Mouse (Mus musculus): Measurements from ENCODE around the gene N4bp1.

Gene N4bp1

GRCm38 (mm10) chr8:86884489-86885463 lies at the start of gene N4bp1:
Gene N4bp1, minus strand, starts transcription at chr8:86885258.
- DNase-seq (ENCODE audit: low read depth) = peak; percentile 70

GRCm38 (mm10) chr8:86934841-86935240 lies 49.8 kb upstream of the N4bp1 start:
- no peak for DNase-seq (ENCODE audit: low read depth)

DNA sequence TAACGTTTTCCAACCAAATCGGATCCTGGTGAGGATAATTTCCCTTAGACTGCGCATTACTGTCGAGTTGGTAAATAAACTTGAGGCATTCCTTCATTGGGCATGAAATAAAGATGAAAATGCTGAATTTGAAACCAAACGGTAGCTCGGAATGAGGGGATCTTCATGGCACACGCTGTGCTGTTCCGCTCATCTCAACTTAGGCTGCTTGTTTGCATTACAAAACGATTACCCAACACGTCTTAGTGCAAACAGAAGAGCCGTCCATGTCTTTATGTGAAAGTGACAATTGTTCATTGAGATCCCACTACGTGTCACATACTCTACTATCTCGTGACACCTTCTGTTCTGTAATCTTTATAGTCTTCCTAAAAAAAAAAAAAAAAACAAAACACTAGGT lies 49.3 kb upstream of the N4bp1 start:
- no peak for DNase-seq (ENCODE audit: low read depth)

GRCm38 (mm10) chr8:86933898-86934297 lies 48.8 kb upstream of the N4bp1 start:
- peak; percentile 18 for DNase-seq (ENCODE audit: low read depth)

DNA sequence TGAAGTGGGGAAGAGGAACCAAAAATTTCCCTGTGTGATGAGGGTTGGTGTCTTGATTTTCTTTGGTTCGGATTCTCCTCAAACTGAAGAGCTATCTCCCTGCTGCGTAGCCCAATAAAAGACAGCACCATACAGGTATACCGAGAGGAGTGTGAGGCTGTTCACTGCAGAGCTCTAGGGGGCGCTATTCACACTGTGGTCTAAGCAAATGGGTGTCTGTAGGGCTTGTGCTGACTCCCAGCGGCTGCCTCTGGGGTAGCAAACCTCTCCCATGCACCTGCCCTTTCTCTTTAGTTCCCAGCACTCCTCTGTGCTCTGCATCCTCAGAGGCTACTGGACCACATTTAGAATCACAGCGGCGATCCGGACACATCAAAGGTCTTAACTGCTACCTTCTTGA lies 41.2 kb upstream of the N4bp1 start:
- no peak for DNase-seq (ENCODE audit: low read depth)

DNA sequence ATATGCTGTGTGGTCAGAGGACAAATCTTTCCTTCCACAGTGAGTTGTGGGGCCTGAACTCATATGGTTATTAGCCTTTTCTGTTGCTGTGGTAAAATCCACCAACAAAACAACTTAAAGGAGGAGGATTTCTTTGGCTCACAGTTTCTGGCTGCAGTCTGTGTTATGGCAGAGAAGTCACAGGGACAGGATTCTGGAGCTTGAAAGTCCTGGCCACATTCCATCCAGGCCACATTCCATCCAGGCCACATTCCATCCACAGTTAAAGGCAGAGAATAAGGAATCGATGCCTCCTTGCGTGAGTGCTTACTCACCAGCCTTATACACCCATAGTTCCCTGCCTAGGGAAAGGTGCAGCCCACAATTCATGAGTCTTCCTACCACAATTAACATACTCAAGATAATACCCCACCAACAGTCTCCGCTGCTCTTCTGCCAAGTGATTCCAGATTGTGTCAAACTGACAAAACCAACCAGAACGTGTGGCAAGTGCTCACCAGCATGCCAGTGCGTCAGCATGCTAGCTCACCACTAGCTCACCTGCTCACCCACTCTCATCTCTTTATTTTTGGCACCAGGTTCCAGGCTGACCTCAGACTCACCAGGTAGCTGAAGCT lies 38.3 kb upstream of the N4bp1 start:
- no peak for DNase-seq (ENCODE audit: low read depth)

- no peak for DNase-seq (ENCODE audit: low read depth)
Measured at GRCm38 (mm10) chr8:86922673-86923072, 37.6 kb upstream of the N4bp1 start.

GRCm38 (mm10) chr8:86922141-86922540 lies 37.1 kb upstream of the N4bp1 start:
- no peak for DNase-seq (ENCODE audit: low read depth)

DNA sequence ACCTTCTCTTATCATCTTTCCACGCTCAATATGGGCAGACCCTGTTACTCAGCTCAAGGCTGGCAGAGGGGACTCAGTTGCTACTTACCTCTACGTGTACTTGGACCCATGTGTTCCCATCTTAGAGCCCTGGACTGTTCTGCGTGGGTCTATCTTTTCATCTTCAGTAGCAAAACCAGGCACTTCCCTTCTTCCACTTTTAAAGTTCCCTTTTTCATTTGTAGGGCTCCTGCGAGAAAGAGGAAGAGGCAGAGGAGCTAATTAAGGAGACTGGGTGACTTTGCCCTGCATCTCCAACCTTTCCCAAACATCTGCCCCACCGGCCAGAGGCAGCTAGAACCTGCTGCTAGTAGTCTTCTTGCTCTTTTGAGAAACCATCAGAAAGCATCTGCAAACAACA lies 35.9 kb upstream of the N4bp1 start:
- DNase-seq (ENCODE audit: low read depth) = no peak

GRCm38 (mm10) chr8:86920455-86920854 lies 35.4 kb upstream of the N4bp1 start:
- no peak for DNase-seq (ENCODE audit: low read depth)

- DNase-seq (ENCODE audit: low read depth) = no peak
Measured at GRCm38 (mm10) chr8:86920024-86920423, 35.0 kb upstream of the N4bp1 start.

DNA sequence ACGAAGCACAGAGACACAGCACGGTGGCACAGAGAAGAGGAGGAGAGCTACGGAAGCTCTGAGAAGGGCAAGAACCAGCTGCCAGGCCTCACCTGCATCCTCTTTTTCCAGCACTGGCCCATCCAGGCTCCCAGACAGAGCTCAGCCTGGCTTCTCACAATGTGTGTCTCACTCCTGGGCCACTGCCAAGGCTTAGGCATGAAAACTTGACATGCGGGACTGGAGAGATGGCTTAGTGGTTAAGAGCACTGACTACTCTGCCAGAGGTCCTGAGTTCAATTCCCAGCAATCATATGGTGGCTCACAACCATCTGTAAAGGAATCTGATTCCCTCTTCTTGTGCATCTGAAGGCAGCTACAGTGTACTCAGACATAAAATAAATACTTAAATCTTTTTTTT lies 34.2 kb upstream of the N4bp1 start:
- DNase-seq (ENCODE audit: low read depth) = no peak

- DNase-seq (ENCODE audit: low read depth) = no peak
Measured at GRCm38 (mm10) chr8:86918093-86918492, 33.0 kb upstream of the N4bp1 start.

DNA sequence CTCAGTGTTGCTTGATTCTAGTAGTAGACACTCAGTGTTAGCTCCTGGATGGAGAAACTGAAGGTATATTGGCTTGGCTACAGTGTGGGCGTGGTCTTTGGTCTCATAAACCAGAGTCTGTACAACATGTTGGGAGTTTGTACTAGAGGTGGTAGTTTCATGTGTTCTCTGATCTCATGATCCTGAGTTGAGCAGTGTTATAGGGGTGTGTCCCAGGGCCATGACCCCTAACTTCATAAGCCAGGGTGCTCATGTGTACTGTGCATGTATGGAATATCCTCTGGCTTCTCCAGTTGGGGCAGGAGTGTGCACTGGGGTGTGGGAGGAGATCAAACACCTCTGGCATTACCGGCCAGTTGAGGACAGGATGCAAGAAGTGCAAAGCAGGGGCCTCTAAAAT lies 32.6 kb upstream of the N4bp1 start:
- no peak for DNase-seq (ENCODE audit: low read depth)

DNA sequence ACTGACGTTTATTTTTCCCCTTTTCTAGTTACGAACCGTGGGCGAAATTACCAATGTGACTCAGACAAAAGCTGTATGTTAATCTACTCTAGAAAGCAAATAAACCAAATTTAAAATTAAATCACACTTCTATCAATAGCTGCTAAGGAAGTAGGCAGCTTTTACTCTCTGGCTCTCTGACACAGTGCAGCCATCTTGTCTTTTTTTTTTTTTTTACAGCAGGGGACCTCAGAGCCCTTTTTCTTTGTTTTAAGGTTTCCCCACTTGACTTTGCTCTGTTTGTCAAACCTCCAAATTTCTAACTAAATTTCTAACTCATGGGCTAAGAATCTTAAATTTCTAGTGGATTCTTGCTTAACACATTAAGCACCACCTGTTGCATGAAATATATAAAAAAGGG lies 31.3 kb upstream of the N4bp1 start:
- no peak for DNase-seq (ENCODE audit: low read depth)

GRCm38 (mm10) chr8:86911136-86911535 lies 26.1 kb upstream of the N4bp1 start:
- DNase-seq (ENCODE audit: low read depth) = no peak

DNA sequence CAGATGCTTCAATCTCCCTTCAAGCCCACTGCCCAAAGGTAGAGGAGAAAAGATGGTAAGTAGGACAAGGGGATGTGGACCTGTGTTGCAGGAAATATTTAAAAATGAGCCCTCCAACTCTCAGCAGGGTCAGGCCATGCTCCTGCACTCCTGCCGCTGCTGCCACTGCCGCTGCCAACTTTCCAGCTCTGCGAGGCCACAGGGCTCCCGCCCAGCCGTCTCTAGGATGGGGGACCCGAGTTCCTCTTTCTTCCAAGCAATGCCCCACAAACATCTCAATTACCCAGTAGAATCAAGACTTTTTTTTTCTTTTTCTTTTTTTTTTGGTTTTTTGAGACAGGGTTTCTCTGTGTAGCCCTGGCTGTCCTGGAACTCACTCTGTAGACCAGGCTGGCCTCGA lies 25.2 kb upstream of the N4bp1 start:
- DNase-seq (ENCODE audit: low read depth) = no peak

DNA sequence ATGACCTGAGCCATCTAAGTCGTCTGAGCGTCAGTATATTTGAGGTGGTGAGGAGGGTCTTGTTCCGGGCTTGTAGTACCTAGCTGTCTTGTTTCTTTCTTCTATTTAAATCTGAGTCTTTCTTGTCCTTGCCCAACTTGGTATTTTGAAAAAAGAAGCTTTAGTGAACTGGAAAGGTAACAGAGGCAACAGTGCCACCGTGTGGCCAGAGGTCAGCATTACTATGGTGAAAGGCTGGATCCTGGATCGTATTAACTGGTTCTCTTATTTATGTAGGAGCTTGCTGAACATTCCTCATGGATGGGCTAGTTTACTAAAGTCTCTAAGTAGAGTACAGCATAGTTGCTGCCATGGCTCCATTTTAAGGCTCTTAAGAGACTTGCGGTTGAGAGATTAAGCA lies 23.5 kb upstream of the N4bp1 start:
- DNase-seq (ENCODE audit: low read depth) = no peak

DNA sequence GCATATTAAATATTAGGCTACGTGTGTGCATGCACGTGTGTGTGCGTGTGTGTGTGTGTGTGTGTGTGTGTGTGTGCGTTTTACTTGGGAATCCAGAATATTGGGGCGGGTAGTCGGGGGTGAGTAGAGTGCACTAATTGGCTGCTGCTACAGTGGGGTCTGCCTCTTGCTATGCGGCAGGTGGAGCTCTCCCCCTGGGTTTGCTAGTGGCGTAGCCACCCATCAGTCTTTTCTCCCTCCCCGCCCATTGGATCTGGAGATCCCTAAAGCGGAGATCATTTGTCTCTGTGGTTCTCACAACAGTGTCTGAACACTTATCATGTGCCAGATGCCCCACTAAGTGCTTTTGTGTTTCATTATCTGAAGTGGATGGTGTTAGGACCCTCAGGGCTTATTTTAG lies 19.9 kb upstream of the N4bp1 start:
- no peak for DNase-seq (ENCODE audit: low read depth)

DNA sequence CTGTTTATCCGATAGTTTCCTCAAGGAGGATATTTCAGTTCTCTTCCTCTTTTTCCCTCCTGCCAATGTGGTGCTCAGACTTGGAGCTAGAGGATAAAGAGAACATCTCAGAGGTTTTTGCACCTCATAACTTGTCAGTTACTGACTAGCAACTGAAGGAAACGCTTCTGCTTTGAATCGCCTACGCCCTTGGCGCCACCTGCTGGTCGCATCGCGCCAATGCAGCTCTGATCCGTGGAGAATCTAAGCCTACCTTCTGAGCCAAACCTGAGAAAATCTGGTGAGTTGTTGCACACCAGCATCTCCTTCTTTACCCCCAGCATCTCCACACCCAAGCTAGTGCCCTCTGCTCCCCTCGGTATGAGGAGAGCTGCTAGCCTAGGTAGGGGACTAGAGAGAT lies 18.0 kb upstream of the N4bp1 start:
- no peak for DNase-seq (ENCODE audit: low read depth)

DNA sequence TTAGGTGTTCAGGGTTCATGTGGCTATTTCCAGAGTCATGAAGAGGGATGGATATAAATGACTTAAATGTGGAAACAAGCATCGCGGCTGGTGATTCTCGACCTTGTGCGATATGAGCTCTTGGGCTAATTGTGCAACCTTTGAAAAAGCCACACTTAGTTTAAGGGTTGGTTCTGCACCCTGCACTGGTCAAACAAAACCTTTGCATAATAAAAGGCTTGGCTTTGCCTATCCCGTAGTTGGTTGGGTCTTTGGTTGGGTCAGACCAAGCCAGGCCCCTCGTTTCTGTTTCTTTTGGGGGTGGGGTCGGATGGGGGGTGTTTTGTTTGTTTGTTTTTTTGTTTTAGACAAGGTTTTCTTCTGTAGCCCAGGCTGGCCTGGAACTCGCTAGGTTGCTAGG lies 17.6 kb upstream of the N4bp1 start:
- no peak for DNase-seq (ENCODE audit: low read depth)

- no peak for DNase-seq (ENCODE audit: low read depth)
Measured at GRCm38 (mm10) chr8:86901972-86902371, 16.9 kb upstream of the N4bp1 start.

GRCm38 (mm10) chr8:86897726-86898419 lies 12.8 kb upstream of the N4bp1 start:
- DNase-seq (ENCODE audit: low read depth) = no peak
